In genomic region chr5:104024193-104024592, GRCm38 (mm10) we compare ENCODE assay signal across 18 mouse cellular contexts. TPM values are rescaled to one million over a fixed set of nuclear protein-coding genes. Genes with fewer than 3 reads are reported as not detected.
DNase-seq lines count a peak whose midpoint lies in the region; ATAC-seq and TF ChIP-seq lines count a peak whose summit lies in the region.
"Not testable (repeated sequence)": the region's sequence is repeated elsewhere in the genome, so short reads cannot be mapped to it uniquely, and the experiment has no call there.
"Had no signal": no experiment of that assay in that cellular context is flagged by ENCODE, and none has a peak within 500 bp of the region (broad histone marks: within the 10 kb centered on the region; RNA-seq: fewer than 3 reads in every experiment).

No protein-coding gene starts in this region.

- peaks cover 62% of the 10 kb centered on the region for H3K4me1 ChIP-seq in E14TG2a.4 (replicated peaks; ENCODE audit: low read depth, low read length)
- H3K4me1 ChIP-seq in bone marrow, adult 2 months (ENCODE audit: control insufficient read depth, insufficient read depth, low read length); midbrain, embryonic 11.5 days (ENCODE audit: control insufficient read depth, insufficient read depth, low read length): not testable (repeated sequence)
- peaks cover 17% of the 10 kb centered on the region for H3K4me1 ChIP-seq in brown adipose tissue, adult 24 weeks (ENCODE audit: control insufficient read depth, insufficient read depth, insufficient read length, low read length)
- H3K4me1 ChIP-seq in kidney, adult 2 months (ENCODE audit: control insufficient read depth, insufficient read depth, low read length): peaks cover 14% of the 10 kb centered on the region
- peaks cover 37% of the 10 kb centered on the region for H3K4me1 ChIP-seq in liver, postnatal 0 days (ENCODE audit: insufficient read depth)
- H3K4me1 ChIP-seq in lung, embryonic 16.5 days (replicated peaks; ENCODE audit: control insufficient read depth, insufficient read depth, low read length): peaks cover 23% of the 10 kb centered on the region

- 75% methylated on average over 5 of the region's 5 CpGs for WGBS in bone marrow, adult 2 months
- WGBS in kidney, adult 2 months: 45% methylated on average over 5 of the region's 5 CpGs
- 73% methylated on average over 5 of the region's 5 CpGs for WGBS in liver, postnatal 0 days (ENCODE audit: insufficient replicate concordance)
- 77% methylated on average over 5 of the region's 5 CpGs for WGBS in lung, embryonic 16.5 days
- WGBS in midbrain, embryonic 11.5 days: 89% methylated on average over 5 of the region's 5 CpGs

- not testable (repeated sequence) for ATAC-seq in liver, postnatal 0 days; lung, embryonic 16.5 days (ENCODE audit: low read depth); midbrain, embryonic 11.5 days (ENCODE audit: low FRiP score)

- H3K9me3 ChIP-seq in E14TG2a.4 (ENCODE audit: low read length); liver, postnatal 0 days (ENCODE audit: low read length); lung, embryonic 16.5 days (ENCODE audit: control insufficient read depth, low read length); midbrain, embryonic 11.5 days (ENCODE audit: control insufficient read depth, low read length): not testable (repeated sequence)

- DNase-seq in kidney, adult 2 months; liver, postnatal 0 days: not testable (repeated sequence)
- DNase-seq in midbrain, embryonic 11.5 days (ENCODE audit: low spot score, missing footprints): peak; percentile 59

- H3K9ac ChIP-seq in liver, postnatal 0 days (replicated peaks); lung, embryonic 16.5 days (ENCODE audit: low read length); midbrain, embryonic 11.5 days (ENCODE audit: low read length): not testable (repeated sequence)

- H3K36me3 ChIP-seq in E14TG2a.4 (ENCODE audit: insufficient read depth, low read length); kidney, adult 2 months (ENCODE audit: control insufficient read depth, insufficient read depth, low read length); liver, postnatal 0 days (replicated peaks; ENCODE audit: insufficient read depth, low read length); lung, embryonic 16.5 days (ENCODE audit: control insufficient read depth, insufficient read depth, low read length); midbrain, embryonic 11.5 days (ENCODE audit: control insufficient read depth, insufficient read depth, low read length): not testable (repeated sequence)

- not testable (repeated sequence) for TF ChIP-seq EP300 in liver, postnatal 0 days (IDR thresholded peaks at IDR 0.05; ENCODE audit: low read depth)

- H3K27ac ChIP-seq in bone marrow, adult 2 months (ENCODE audit: control insufficient read depth, insufficient read depth, low read depth, low read length, poor library complexity): peak overlapping the region; percentile 75; the same call in 1 of the 2 replicates
- peak overlapping the region; percentile 67; the same call in 1 of the 2 replicates for H3K27ac ChIP-seq in brown adipose tissue, adult 24 weeks (replicated peaks; ENCODE audit: low read depth, low read length)
- peak overlapping the region; percentile 64; the same call in 1 of the 2 replicates for H3K27ac ChIP-seq in kidney, adult 2 months (ENCODE audit: insufficient read depth, low read depth, low read length)
- H3K27ac ChIP-seq in liver, postnatal 0 days (ENCODE audit: low read depth): peak overlapping the region; percentile 89; the same call in 1 of the 2 replicates
- H3K27ac ChIP-seq in lung, embryonic 16.5 days (ENCODE audit: low read length): peak overlapping the region; percentile 26; the same call in 1 of the 2 replicates
- not testable (repeated sequence) for H3K27ac ChIP-seq in midbrain, embryonic 11.5 days (ENCODE audit: low read depth, low read length)

- H3K27me3 ChIP-seq in E14TG2a.4 (ENCODE audit: insufficient read depth, low read length); kidney, adult 2 months (replicated peaks; ENCODE audit: control insufficient read depth, insufficient read depth, low read length); liver, postnatal 0 days (ENCODE audit: insufficient read depth, low read length); lung, embryonic 16.5 days (ENCODE audit: control insufficient read depth, insufficient read depth, low read depth, low read length); midbrain, embryonic 11.5 days (ENCODE audit: control insufficient read depth, insufficient read depth, low read length): not testable (repeated sequence)

- H3K4me2 ChIP-seq in liver, postnatal 0 days (ENCODE audit: low read depth, low read length); lung, embryonic 16.5 days (ENCODE audit: low read depth, low read length); midbrain, embryonic 11.5 days: not testable (repeated sequence)

- H3K4me3 ChIP-seq in E14TG2a.4 (replicated peaks; ENCODE audit: low read length): 0 out of 2 replicates have a peak overlapping the region, but pooled peaks have one; percentile 20
- H3K4me3 ChIP-seq in bone marrow, adult 2 months (replicated peaks; ENCODE audit: control insufficient read depth, low read depth, low read length); brown adipose tissue, adult 24 weeks (ENCODE audit: insufficient read depth, low read depth, low read length); kidney, adult 2 months (ENCODE audit: insufficient read depth, low read depth, low read length); liver, postnatal 0 days (ENCODE audit: low read depth, low read length); lung, embryonic 16.5 days (ENCODE audit: low read length); midbrain, embryonic 11.5 days (ENCODE audit: low read depth, low read length): not testable (repeated sequence)

- TF ChIP-seq POLR2A in bone marrow, adult 2 months (IDR thresholded peaks at IDR 0.05; ENCODE audit: borderline replicate concordance, control insufficient read depth, low read depth, low read length); kidney, adult 2 months (IDR thresholded peaks at IDR 0.05; ENCODE audit: low read depth, low read length): not testable (repeated sequence)

- TF ChIP-seq CTCF in E14TG2a.4 (conservative IDR thresholded peaks at IDR 0.05; ENCODE audit: low read length); bone marrow, adult 2 months (IDR thresholded peaks at IDR 0.05; ENCODE audit: control insufficient read depth, insufficient read depth, low read length); kidney, adult 2 months (conservative IDR thresholded peaks at IDR 0.05; ENCODE audit: insufficient read depth, insufficient read length, low read depth, low read length); liver, postnatal 0 days (IDR thresholded peaks at IDR 0.05; ENCODE audit: low read depth): not testable (repeated sequence)

RNA-seq across cellular contexts. Expression of gene Hsd17b11, which starts 2.5 kb away (rescaled TPM):
- 13.6 and 36.5 TPM in 2 replicates for polyA plus RNA-seq in bone marrow, adult 2 months (2011; ENCODE audit: insufficient read depth, insufficient read length, low replicate concordance, missing spikeins)
- 34.8 and 39.7 TPM in 2 replicates for polyA plus RNA-seq in brown adipose tissue, adult 24 weeks (2012; ENCODE audit: insufficient read depth, insufficient read length, missing spikeins)
- polyA plus RNA-seq in kidney, adult 2 months (2012; rRNA removed): 64.4 and 65.2 TPM in 2 replicates
- 26.7 and 27.1 TPM in 2 replicates for polyA plus RNA-seq in liver, postnatal 0 days (2015; fragmentation: Nextera tagmentation; extraction: Ambion mirVana)
- 5.3 and 6.2 TPM in 2 replicates for polyA plus RNA-seq in lung, embryonic 16.5 days (2015; fragmentation: Nextera tagmentation; extraction: Ambion mirVana)
- polyA plus RNA-seq in midbrain, embryonic 11.5 days (2014; fragmentation: Nextera tagmentation; extraction: Ambion mirVana): 1.1 TPM in 2 replicates

RNA-seq across cellular contexts. Expression of gene Nudt9, which starts 21.9 kb away (rescaled TPM):
- polyA plus RNA-seq in bone marrow, adult 2 months (2011; ENCODE audit: insufficient read depth, insufficient read length, low replicate concordance, missing spikeins): 32.5 and 34.8 TPM in 2 replicates
- 57.0 and 62.7 TPM in 2 replicates for polyA plus RNA-seq in brown adipose tissue, adult 24 weeks (2012; ENCODE audit: insufficient read depth, insufficient read length, missing spikeins)
- polyA plus RNA-seq in kidney, adult 2 months (2012; rRNA removed): 59.7 and 63.8 TPM in 2 replicates
- 48.5 and 48.7 TPM in 2 replicates for polyA plus RNA-seq in liver, postnatal 0 days (2015; fragmentation: Nextera tagmentation; extraction: Ambion mirVana)
- polyA plus RNA-seq in lung, embryonic 16.5 days (2015; fragmentation: Nextera tagmentation; extraction: Ambion mirVana): 58.6 and 60.8 TPM in 2 replicates
- polyA plus RNA-seq in midbrain, embryonic 11.5 days (2014; fragmentation: Nextera tagmentation; extraction: Ambion mirVana): 61.8 and 64.7 TPM in 2 replicates

RNA-seq across cellular contexts. Expression of gene Hsd17b13, which starts 47.0 kb away (rescaled TPM):
- polyA plus RNA-seq in bone marrow, adult 2 months (2011; ENCODE audit: insufficient read depth, insufficient read length, low replicate concordance, missing spikeins): not detected in 2 replicates
- polyA plus RNA-seq in brown adipose tissue, adult 24 weeks (2012; ENCODE audit: insufficient read depth, insufficient read length, missing spikeins): 0.91 TPM in 1 of 2 replicates, not detected in the other
- polyA plus RNA-seq in kidney, adult 2 months (2012; rRNA removed): 0.13 TPM in 1 of 2 replicates, not detected in the other
- 459 and 502 TPM in 2 replicates for polyA plus RNA-seq in liver, postnatal 0 days (2015; fragmentation: Nextera tagmentation; extraction: Ambion mirVana)
- polyA plus RNA-seq in lung, embryonic 16.5 days (2015; fragmentation: Nextera tagmentation; extraction: Ambion mirVana): 0.19 and 0.91 TPM in 2 replicates
- not detected in 2 replicates for polyA plus RNA-seq in midbrain, embryonic 11.5 days (2014; fragmentation: Nextera tagmentation; extraction: Ambion mirVana)
- polyA plus RNA-seq: activated CD4-positive, CD25-positive, alpha-beta regulatory T cell, adult 4 months; C2C12; embryonic facial prominence, embryonic 11.5 days; embryonic facial prominence, embryonic 13.5 days; erythroblast, embryonic 14.5 days; forebrain, embryonic 10.5 days; forebrain, embryonic 12.5 days; forebrain, embryonic 14.5 days; forebrain, embryonic 16.5 days; Patski had no signal

RNA-seq across cellular contexts. Expression of gene Gm17660, which starts 53.2 kb away (rescaled TPM):
- polyA plus RNA-seq in bone marrow, adult 2 months (2011; ENCODE audit: insufficient read depth, insufficient read length, low replicate concordance, missing spikeins): not detected in 2 replicates
- polyA plus RNA-seq in brown adipose tissue, adult 24 weeks (2012; ENCODE audit: insufficient read depth, insufficient read length, missing spikeins): not detected in 2 replicates
- not detected in 2 replicates for polyA plus RNA-seq in kidney, adult 2 months (2012; rRNA removed)
- polyA plus RNA-seq in liver, postnatal 0 days (2015; fragmentation: Nextera tagmentation; extraction: Ambion mirVana): not detected in 2 replicates
- polyA plus RNA-seq in lung, embryonic 16.5 days (2015; fragmentation: Nextera tagmentation; extraction: Ambion mirVana): not detected in 2 replicates
- polyA plus RNA-seq in midbrain, embryonic 11.5 days (2014; fragmentation: Nextera tagmentation; extraction: Ambion mirVana): 0.29 TPM in 1 of 2 replicates, not detected in the other
- polyA plus RNA-seq: activated CD4-positive, CD25-positive, alpha-beta regulatory T cell, adult 4 months; C2C12; embryonic facial prominence, embryonic 11.5 days; embryonic facial prominence, embryonic 13.5 days; erythroblast, embryonic 14.5 days; forebrain, embryonic 12.5 days; forebrain, embryonic 16.5 days; frontal cortex, adult 2 months; Patski had no signal

Comparison
In these comparisons a context has a peak if more than half of its experiments do, and no peak if none do; other contexts are left out.
1. RNA of gene Hsd17b13, which starts 47.0 kb away (polyA plus RNA-seq): 459 to 502 TPM in liver, postnatal 0 days; 0.91 TPM in brown adipose tissue, adult 24 weeks, not detected in bone marrow, adult 2 months, 0.19 to 0.91 TPM in lung, embryonic 16.5 days, 0.13 TPM in kidney, adult 2 months and not detected in midbrain, embryonic 11.5 days; every median in the first group is over 100 times any median in the second.